Mouse (Mus musculus): ENCODE results near the gene Zbtb2.
"Not testable (repeated sequence)": the region's sequence is repeated elsewhere in the genome, so short reads cannot be mapped to it uniquely, and the experiment has no call there.

Gene Zbtb2

DNA sequence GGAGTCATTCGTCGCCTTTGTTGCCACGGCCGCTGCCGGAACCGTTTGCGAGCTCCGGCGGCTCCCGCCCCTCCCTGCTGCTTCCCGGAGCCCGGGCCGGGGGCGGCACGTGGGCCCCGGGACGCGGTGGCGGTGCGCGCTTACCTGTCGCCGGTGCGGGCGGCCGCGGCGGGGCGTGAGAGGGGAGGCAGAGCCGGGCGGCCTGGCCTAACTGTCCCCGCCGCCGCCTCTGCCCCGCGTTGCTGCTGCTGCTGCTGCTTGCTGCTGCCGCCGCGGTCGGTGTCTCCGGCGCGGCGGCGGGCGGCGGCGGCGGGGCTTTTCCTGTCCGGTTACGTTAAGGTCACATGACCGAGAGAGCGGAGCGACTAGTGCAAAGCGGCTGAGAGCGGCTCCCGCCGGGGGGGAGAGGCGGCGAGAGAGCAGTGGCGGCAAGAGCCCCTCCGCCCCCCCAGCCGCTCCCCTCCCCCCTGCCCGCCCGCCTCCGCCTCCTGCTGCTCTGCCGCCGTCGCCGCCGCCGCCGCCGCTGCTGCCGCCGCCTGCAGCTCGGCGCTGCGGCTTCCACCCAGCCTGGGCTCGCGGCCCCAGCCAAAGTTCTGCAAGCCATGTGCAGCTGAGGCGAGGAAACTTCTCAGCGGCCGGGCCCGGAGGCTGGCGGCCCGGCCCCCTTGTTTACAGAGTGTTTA, at the start of gene Zbtb2:
Gene Zbtb2, minus strand, starts transcription at position 408 of the 683 bp plus-strand sequence.
- peak; percentile 63 for DNase-seq (ENCODE audit: low read depth, low spot score)

DNA sequence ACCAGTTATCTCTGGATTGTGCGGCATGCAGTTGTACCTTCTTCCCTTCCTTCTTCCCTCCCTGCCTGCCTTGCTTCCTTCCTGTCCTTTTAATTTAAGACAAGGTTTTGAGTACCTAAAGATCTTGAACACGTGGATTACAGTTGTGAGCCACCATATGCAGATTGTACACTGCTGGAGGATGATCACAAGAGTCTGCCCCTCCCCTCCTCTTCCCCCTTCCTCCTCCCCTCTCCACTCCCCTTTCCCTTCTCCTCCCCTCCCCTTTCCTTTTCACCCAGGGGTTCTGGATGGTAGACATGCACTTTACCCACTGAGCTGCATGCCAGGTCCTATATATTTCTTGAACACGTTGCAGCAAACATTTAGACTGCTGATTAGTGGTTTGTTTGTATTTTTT, 47.5 kb upstream of the Zbtb2 start:
- no peak for DNase-seq (ENCODE audit: low read depth, low spot score)

DNA sequence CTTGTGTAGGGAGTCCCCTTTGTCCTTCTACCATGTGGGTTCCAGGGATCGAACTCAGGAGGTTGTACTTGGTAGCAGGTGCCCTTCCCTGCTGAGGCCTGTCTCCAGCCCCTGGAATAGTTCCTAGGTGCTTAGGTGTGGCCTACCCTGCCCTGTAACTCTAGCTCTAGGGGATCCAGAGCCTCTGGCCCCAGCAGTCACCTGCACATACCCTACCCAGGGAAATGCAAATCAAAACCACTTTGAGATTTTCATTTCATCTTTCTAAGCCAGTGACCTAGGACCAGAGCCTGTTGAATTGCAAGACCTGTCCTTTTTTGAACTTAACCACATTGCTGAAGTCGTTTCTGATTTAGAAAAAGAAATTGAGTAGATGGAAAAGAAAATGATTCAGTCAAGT, 46.0 kb upstream of the Zbtb2 start:
- not testable (repeated sequence) for DNase-seq (ENCODE audit: low read depth, low spot score)

DNA sequence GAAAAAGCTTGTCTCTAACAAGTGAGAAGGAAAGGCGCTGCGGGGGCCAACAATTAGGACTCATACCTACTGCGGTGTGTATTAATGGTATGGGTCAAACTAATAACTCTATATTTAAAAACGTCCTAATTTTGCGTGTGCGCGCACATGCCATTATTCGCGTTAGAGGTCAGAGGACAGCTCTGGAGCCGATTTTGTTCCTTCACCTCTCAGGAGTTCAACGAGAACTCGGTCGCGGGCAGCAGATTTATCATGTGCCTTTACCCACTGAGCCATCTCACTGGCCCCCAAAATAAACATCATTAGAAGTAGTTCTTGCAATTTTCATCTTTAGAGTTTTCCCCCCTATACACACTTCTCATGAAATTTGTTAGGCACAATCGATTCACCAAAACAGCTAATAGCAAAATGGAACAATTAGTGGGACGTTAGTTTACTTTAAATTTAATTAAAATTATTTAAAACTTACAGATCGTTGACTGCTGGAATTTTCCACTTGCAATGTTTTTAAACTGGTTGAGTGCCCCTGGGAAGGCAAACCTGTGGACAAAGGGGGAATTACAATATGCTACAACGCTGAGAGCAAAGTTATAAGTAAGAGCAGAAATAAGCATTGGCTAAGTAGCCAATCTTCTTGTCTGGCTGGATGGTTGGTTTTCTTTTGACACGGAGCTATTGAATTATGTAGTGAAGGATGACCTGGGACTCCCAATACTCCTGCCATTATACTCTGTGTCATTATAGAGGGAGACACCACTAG, 45.3 kb upstream of the Zbtb2 start:
- DNase-seq (ENCODE audit: low read depth, low spot score): no peak

DNA sequence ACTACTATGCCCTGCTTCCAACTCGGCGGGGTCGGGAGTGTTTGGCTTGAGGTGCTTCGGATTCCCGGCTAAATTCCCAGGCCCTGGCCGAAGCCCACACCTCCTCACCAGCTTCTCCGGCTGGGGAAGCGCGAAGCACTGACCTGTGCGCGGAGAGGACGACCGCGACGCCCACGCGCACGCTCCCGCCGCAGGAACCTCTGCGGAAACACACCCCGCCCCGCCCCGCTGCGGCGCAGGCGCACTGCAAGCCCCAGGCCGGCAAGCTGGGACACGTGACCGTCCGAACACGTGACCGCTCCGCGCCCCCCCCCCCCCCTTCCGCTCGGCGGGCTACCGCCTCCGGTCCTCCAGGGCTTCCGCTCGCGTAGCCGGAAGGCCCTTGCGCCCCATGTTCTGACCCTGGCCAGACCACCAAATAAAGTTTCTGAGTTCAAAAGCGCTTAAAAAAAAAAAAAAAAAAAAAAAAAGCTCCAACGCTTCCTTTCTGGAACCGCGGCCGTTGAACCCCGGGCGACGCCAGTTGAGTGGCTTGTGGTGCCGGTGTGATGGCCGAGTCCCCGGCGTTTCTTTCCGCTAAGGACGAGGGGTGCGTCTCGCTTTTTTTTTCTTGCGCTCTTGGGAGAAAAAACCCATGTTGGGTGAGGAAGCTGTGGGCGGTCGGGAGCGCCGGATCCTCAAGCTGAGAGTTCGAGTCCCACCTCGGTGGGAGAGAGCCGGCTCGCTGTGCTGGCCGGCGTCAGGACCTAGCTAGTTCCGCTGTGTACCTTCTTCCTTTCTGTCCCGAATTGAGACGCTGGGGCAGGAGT, 44.4 kb upstream of the Zbtb2 start, which contains the start of the genes Rmnd1 and Armt1:
Gene Rmnd1, minus strand, starts transcription at position 266 of the 809 bp plus-strand sequence.
Gene Armt1, plus strand, starts transcription at position 345 of the 809 bp plus-strand sequence.
- DNase-seq (ENCODE audit: low read depth, low spot score): peak; percentile 98

DNA sequence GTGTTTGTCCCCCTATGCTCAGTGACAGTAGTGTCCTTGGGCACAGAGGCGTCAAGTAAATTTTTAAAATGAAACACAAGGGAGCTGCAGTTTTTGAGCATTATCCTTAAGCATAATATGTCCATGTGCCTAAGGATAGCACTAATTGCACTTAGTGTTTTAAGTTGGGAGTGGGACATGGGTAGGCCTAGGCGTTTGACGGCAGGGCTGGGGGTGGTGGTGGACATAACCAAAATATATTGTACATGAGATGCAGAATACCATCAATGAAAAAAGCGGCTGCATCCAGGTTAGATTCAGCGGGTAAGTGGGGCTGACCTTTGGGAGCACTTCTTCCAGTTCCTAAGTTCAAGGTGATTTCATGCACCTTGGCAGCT, 43.8 kb upstream of the Zbtb2 start:
- DNase-seq (ENCODE audit: low read depth, low spot score): no peak

DNA sequence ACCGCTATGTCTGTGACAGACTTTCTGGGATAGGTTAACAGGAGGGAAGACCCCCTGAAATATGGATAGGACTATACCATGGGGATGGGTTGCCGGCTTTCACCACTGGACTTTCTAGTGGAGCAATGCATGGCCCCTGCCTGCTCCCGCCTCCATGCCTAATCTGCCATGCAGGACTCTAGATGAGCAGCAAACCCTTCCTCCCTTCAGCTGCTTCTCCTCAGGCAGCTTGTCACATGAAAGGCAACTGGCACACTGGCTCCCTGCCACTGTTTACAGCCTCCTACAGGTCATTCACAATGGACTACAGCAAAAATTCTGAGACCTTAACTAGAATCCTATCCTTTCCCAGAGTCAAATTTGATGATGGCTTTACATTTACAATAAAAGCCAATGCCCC, 42.9 kb upstream of the Zbtb2 start:
- no peak for DNase-seq (ENCODE audit: low read depth, low spot score)

DNA sequence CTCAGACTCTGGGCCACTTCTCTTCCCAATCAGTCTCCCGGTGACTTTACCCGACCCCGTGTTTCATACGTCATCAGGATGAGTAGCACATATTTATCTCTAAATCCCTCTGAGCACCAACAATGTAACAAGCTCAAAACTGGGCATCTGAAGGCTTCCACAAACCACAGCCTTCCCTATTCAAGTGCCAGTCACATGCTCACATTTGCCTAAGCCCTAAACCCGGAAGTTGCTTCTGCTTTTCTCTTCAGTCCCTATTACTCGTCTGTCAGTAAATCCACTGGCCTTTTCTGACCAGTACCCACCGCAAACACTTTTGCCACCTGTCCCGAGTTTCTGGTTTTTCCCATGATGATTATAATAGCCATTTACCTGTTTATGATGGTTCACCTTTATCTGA, 42.5 kb upstream of the Zbtb2 start:
- no peak for DNase-seq (ENCODE audit: low read depth, low spot score)

DNA sequence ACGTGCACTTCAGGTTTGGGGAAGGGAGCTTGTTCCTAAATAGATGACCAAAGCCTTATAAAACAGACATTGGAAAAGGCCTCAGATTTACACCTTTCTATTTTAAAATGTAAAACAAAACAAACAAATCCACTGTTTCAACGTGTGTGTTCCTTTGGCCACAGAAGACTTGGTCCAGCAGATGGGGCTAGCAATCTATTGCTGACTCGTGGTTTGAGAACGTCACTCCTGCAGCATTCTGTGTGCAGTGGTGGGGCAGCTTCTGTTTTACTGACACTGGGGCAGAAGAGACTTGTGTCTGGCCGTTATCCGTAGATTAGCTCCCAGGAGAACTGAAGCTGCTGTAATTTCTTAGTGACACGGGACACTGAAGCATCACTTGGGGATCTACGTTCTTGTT, 37.3 kb upstream of the Zbtb2 start:
- no peak for DNase-seq (ENCODE audit: low read depth, low spot score)

DNA sequence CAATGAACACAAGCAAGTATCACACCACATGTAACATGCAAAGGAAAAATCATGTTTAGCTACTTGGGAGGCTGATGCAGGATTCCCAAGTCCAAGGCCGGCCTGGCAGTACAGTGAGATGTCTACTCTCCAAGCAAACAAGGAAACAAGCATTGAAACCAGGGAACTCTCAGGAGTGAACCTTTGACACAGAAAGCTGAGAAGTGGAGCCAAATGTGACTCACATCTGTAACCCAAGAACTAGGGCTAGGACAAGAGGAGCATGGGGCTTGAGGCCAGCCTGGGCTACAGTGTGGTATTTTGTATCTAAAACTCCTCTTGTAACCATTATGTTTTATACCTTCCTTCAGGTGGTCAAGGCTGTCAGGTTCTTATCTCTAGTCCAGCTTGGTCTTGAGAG, 19.3 kb upstream of the Zbtb2 start:
- no peak for DNase-seq (ENCODE audit: low read depth, low spot score)

DNA sequence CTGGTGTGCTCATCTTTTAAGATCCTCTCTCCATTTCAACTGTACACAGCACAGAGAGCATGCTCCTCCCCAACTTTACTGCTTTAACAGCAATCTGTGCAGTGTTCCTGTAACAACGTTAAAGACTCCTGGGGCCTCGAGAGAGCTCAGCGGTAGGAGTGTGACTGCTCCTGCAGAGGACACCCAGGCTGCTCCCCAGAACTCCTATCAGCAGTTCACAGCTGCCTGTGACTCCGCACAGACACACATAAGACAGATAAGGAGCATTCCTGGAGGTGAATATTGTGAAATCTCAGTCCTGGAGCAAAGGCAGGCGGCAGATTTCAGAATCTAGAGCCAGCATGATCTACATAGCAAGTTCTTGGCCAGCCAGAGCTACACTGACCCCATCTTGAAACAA, 17.6 kb upstream of the Zbtb2 start:
- DNase-seq (ENCODE audit: low read depth, low spot score): no peak

DNA sequence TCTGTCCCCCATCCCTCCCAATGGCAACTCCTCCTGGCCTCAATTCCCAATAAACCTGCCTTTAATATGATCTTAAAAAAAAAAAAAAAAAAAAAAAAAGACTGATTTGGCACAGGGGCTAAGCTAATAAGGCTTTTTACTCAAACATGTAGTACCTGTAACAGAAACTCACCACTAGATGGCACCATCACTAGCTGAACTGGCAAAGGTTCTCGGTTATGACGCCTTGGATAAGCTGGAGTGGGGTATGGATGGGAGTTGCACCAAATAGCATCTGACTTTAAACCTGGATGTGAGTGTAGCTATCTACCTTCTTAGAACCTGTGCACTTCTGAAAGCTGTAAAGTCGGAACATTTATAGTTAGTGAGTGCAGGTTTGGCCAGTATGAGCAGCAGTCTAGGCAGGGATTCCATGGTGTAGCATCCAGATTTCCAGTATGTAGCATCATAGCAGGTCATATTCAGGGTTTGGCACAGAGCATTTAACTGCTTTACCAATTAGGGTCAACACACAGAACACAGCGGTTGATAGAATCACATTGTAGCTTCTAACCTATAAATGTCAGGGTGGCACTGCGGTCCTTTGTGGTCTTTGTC, 17.1 kb upstream of the Zbtb2 start:
- peak; percentile 42 for DNase-seq (ENCODE audit: low read depth, low spot score)

DNA sequence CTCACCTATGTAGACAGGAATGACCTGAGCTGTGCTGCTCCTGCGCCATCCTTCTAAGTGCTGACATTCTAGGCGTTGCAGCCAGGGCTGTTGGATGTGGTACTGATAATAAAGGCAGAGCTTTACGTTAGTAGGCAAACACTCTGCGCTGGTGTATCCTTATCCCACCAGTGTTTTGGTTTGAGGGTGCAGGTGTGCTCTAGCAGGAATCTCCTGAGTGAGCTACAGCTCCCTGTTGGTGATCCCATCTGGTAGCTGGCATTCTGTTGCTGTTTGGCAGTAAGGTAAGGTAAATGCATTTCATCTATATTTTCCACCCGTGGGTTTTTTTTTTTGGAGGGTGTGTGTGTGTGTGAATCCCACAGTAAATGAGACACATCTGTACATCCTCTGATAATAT, 10.2 kb upstream of the Zbtb2 start:
- no peak for DNase-seq (ENCODE audit: low read depth, low spot score)

DNA sequence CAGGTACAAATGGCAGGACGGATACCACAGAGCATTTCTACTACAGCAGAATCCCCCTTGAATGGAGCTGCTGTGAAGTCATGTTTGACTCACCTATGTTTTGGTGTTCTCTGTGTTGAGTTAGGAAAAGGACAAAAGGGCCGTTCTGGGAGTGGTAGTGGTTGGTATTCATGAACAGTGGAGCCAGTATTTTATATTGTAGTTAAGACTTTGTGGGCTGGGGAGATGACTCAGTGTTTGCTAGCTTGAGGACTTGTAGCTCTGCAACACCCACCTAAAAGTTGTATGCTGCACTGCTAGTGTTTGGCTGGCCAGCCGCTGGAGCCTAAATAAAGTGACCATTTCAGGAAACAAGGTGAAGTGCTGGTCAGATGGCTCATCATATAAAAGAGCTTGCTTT, 7.4 kb upstream of the Zbtb2 start:
- no peak for DNase-seq (ENCODE audit: low read depth, low spot score)

DNA sequence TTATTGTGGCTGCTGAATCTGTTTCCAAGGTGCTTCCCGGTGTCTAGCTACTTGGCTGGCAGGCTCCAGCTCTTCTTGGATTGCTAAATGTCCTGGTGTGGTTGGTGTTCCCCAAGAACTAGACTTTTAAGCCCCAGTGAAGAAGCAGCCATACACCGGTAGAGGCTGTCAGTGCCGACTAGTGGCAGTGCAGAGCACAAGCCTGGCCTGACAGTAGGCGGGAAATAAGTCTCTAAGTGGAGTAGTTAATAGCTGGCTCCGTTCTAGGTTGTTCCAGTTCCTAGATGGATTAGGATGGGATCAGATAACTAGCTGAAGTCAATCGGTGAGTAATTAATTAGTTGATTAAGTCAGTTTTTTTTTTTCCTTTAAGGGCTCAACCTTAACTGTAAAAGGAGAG, 3.9 kb upstream of the Zbtb2 start:
- no peak for DNase-seq (ENCODE audit: low read depth, low spot score)

DNA sequence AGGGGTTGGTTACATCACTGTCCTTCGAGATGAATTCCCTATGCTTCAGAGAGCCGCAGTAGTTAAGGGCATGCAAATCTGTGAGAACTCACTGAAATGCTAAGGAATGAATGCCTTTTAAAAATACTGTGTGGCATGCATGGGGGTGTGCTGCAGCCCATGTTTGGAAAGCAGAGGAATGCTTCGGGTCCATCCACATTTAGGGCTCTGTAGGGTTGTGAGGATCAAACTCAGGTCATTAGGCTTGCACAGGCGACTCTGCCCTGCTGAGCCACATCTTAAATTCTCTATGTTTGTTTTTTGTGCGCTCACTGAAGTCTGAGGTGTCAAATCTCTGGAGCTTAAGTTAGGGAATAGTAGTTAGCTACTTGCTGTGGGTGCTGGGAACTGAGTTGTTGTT, 3.2 kb upstream of the Zbtb2 start:
- DNase-seq (ENCODE audit: low read depth, low spot score): no peak

DNA sequence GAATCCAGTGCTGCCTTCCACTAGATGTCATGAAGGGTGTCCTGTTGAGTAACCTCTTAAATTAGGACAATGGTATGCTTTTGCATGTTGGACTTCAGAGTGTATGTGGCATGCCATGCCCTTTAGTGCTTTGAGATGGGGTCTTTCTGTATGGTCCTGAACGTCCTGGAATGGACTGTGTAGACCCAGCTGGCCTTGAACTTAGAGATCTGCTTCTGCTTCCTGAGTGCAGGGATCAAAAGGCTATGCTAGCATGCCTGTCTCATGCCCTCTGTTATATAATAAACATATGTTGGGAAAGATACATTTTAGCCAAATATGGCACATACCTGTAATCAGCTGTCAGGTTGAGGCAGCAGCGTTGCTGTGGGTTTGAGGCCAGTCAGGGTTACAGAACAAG, 2.6 kb upstream of the Zbtb2 start:
- no peak for DNase-seq (ENCODE audit: low read depth, low spot score)

DNA sequence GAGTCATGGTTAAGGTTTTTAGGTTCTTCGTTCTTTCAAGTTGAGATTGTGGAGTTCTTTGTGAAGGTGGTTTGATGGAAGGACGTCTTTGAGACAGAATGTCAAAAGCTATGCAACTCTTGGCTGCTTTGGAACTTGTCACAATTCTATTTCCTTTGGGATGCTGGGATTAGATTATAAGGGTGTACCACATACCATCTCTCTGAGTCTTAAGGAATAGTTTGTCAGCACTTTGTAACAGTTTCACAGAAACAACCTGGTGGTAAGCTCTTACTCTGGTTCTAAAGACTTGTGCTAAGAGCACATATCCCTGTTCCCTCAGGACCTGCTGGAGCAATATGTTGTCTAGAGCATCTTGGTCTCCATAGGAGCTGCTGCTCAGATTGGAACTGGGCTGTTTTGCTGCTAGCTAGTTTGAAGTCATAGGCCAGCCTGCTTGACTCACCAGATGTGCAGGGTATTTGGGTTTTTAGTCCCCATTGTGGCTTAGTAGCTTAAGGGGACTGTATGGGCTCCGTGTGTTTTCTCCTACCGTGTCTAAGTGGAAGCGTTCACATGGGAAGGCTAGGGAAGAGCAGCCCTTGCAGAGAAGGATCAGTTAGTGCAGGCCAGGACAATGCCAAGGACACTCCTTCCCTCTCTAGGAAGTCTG, 1.7 kb upstream of the Zbtb2 start:
- DNase-seq (ENCODE audit: low read depth, low spot score): no peak

DNA sequence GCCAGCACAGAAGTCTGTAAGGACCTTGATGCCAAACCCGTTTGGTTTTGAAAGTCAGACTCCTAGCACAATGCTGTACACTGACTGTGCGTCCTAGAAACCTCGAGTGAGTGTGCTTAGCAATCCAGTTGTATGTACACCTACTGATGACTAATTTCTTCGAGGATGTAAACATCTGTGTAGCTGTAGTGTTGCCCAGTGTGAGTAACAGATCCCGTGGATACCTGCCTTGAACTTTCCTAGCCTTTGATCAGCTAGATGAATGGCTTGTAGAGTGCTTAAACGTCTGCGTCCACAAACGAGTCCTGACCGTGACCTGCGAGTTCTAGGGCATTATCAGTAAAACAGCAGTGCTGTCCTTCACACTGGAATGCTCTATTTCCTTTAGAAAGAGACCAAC, 1.1 kb upstream of the Zbtb2 start:
- no peak for DNase-seq (ENCODE audit: low read depth, low spot score)

DNA sequence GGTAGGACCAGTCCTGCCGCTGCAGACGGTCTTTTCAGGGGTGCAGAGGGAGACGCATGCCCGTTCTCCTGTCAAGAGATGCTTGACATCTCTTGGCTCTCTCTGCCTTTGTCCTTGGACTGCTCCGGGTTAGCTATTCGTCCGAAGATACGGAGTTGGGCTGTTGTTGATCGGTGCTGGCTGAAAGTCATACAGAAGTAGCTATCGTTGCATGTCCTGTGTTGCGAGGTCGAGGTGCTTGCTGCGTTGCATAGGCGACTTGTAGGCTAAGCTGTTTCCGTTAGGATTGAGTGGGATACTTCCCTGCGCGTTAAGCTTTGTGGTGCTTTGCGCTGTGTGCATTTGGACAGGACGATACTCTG, 457 bp upstream of the Zbtb2 start:
- DNase-seq (ENCODE audit: low read depth, low spot score): no peak

Measured in skeletal muscle tissue, adult 2 months (tissue).